Mouse (Mus musculus): ENCODE results near the gene Hsd11b2. TPM values are rescaled to one million over a fixed set of nuclear protein-coding genes. Genes with fewer than 3 reads are reported as not detected.
"Not testable (repeated sequence)": the region's sequence is repeated elsewhere in the genome, so short reads cannot be mapped to it uniquely, and the experiment has no call there.

The Hsd11b2 gene
- total RNA-seq, 2 experiments from 2014 or later: 0.43 to 0.52 TPM

DNA sequence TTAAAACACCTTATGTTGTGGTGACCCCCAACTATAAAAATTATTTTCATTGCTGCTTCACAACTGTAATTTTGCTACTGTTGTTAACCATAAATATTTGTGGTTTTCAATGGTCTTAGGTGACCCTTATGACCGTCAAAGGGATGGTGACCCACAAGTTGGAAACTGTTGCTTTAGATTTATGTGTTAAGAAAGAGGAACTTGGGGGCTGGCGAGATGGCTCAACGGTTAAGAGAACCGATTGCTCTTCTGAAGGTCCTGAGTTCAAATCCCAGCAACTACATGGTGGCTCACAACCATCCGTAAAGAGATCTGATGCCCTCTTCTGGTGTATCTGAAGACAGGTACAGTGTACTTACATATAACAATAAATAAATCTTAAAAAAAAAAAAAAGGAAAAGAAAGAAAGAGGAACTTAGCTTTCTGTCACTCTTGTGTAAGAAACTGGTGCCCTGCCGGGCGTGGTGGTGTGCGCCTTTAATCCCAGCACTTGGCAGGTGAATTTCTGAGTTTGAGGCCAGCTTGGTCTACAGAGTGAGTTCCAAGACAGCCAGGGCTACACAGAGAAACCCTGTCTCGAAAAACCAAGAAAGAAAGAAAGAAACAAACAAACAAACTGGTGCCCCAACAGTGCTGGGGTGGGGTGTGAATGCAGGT, 46.1 kb downstream of the Hsd11b2 start:
- DNase-seq: not testable (repeated sequence)

DNA sequence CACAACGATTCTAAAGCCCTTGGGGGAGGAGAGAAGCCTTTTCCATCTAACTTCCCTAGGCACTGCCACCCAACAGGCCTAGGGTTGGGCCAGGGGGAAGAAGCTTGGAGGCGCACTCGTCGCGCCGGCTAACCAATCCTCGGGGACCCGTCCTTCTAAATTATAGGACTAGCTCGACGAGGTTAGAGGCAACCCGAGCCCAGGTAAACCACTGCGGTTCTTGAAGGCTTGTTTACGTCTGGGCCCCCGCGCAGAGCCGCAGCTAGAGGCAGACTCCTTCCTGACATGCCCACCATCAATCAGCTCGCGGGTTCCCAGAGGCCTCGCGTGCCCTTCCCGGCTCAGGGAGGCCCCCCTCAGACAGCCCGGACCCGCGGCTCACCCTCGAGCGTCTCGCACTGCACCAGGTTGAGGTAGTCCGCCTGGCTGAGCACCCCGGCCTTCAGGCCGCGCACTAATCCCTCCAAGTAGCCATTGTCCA, 46.9 kb downstream of the Hsd11b2 start:
- no peak for DNase-seq

DNA sequence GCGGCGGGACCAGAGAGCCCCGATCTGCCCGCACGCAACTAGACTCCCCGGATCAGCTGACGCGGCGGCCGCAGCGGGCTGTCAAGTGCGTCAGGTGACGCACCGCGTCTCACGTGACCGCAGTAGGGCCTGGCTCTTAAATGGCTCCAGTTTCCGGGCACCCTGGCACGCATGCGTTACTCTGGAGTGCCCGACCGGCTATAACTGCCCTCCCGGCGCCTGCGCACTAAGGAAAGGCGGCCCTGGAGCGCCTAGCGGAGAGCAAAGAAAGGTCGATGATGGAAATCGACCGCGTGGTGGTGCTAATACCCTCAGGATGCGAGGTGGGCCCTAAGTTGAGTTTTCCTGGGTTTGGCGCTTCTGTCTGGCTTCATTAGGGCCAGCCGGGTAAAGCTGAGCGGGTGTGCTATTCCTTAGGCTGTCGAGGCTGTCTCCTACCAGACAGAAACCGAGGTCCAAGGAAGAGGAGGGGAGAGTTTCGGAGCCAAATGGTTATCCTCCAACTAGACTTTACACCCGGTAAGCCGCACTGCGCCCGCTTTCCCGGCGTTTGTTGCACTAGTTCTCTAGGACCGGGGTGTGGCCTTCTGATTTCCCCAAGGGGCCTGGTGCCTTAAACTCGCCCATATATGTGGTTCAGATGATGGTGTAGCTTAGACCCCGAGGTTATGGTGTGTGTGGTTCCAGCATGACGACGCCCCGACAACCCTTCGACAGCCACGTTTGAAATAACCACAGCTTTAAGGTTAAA, 47.6 kb downstream of the Hsd11b2 start, which contains the start of gene Atp6v0d1:
Gene Atp6v0d1 (minus strand): TSS at position 96 of the 751 bp plus-strand sequence.
- peak; percentile 99 for DNase-seq

DNA sequence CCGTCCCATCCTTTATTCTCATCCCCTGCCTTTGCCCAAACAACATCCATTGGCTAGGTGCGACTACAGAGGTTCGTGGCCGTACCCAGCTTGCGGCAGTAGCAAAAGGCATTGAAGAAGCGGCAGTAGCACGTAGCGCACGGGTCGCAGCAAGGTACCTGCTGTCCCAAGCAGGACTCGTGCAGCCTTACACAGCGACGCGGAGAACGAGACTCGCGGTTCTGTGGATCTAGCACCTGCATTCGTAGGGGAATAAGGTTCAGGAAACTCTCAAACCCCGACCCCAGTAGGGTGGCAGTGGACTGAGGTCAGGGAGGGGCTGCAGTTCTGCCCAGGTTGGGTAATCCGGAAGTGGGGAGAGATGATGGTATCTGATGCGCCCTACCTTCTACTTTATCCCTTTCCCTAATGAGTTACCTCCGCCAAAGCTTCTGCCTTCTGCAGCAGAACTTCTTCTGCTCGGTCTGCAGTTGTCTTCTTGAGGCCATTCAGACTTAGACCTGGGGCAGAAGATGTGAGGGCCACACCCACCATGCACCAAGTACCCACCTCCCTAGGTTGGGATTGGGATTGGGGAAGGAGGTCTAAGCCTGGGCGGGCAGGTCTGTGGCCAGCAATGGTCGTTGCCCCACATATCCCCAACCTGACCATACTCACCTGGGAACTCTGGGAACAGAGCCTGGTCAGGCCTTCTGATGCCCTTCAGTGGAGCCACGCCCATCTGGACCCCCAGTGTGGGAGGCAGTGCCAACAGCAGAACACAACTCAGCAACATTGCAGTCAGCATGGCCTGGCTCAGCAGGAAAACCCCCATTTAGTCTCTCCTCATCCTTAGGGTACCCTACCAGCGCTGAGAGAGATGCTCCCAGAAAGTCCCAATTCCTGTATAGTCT, 48.4 kb downstream of the Hsd11b2 start:
- peak; percentile 20 for DNase-seq

DNA sequence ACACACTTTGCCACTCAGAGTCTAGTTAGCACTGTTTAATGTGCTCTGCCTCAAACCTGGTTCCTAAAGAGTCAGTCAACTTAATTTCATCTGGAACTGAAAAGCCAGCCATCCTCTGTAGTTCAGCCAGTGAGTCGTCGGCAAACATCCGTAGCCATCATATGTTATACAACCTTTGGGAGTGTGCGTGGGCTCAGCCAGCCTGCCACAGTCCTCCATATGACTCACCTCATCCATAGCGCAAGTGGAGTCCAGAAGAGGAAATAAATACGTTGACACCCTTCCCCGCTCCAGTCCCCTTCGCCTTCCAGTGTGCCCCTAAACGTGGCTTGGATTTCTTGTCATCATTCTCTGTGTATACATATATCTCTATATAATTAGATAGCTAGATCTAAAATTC, 53.3 kb downstream of the Hsd11b2 start:
- no peak for DNase-seq

DNA sequence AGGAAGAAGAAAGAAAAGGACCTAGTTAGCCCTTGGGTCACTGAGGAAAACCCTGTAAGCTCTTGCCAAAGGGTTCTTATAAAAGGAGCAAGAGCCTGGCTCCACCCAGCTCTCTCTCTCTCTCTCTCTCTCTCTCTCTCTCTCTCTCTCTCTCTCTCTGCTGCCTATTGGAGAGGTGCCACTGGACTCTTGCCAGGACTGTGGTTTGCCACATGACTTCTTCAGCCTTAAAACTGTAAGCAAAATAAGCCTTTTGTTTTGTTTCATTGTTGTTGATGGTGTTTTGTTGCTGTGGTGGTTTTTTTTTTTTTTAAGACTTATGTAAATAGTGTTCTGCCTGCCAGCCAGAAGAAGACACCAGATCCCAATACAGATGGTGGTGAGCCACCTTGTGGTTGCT, 54.9 kb downstream of the Hsd11b2 start:
- peak; percentile 71 for DNase-seq

Other genes with a start within 250 kb of the Hsd11b2 start
- 1 to 10 TPM in 1 of 2 experiments, under 1 TPM in 1; 0.81 to 1.5 TPM for gene Hsf4, start 249.0 kb upstream of the Hsd11b2 start, total RNA-seq (2021)
- 10 to 100 TPM in 1 of 2 experiments, 1 to 10 TPM in 1; 9.9 to 11.0 TPM for gene Nol3, start 242.6 kb upstream of the Hsd11b2 start, total RNA-seq (2021)
- gene 4931428F04Rik, start 228.9 kb upstream of the Hsd11b2 start, total RNA-seq (2021): 1 to 10 TPM; 6.0 to 7.5 TPM
- 10 to 100 TPM; 11.2 to 15.6 TPM for gene Exoc3l, start 222.7 kb upstream of the Hsd11b2 start, total RNA-seq (2021)
- gene E2f4, start 221.1 kb upstream of the Hsd11b2 start, total RNA-seq (2021): 10 to 100 TPM; 29.5 to 32.4 TPM
- 1 to 10 TPM; 1.5 to 2.1 TPM for gene Elmo3, start 213.2 kb upstream of the Hsd11b2 start, total RNA-seq (2021)
- gene Lrrc29, start 192.5 kb upstream of the Hsd11b2 start, total RNA-seq (2021): 1 to 10 TPM; 2.5 to 2.7 TPM
- gene Tmem208, start 192.4 kb upstream of the Hsd11b2 start, total RNA-seq (2021): 10 to 100 TPM; 29.8 to 32.3 TPM
- gene Fhod1, start 170.8 kb upstream of the Hsd11b2 start, total RNA-seq (2021): 10 to 100 TPM in 1 of 2 experiments, 1 to 10 TPM in 1; 9.0 to 10.4 TPM
- 1 to 10 TPM; 3.3 to 3.5 TPM for gene Slc9a5, start 169.9 kb upstream of the Hsd11b2 start, total RNA-seq (2021)
- gene Plekhg4, start 145.5 kb upstream of the Hsd11b2 start, total RNA-seq (2021): under 1 TPM in 1 of 2 experiments, not detected in 1; 0.17 TPM
- gene Kctd19, start 105.3 kb upstream of the Hsd11b2 start, total RNA-seq (2021): not detected
- under 1 TPM; 0.50 to 0.93 TPM for gene Lrrc36, start 105.2 kb upstream of the Hsd11b2 start, total RNA-seq (2021)
- gene Tppp3, start 47.2 kb upstream of the Hsd11b2 start, total RNA-seq (2021): 10 to 100 TPM; 44.4 to 46.1 TPM
- gene Zdhhc1, start 21.9 kb upstream of the Hsd11b2 start, total RNA-seq (2021): 10 to 100 TPM; 14.6 to 15.9 TPM
- 10 to 100 TPM; 58.2 to 59.5 TPM for gene Atp6v0d1, start 47.3 kb downstream of the Hsd11b2 start, total RNA-seq (2021)
- 10 to 100 TPM; 51.1 to 51.5 TPM for gene Ripor1, start 86.5 kb downstream of the Hsd11b2 start, total RNA-seq (2021)
- 10 to 100 TPM; 59.1 to 63.2 TPM for gene Ctcf, start 117.8 kb downstream of the Hsd11b2 start, total RNA-seq (2021)
- gene Agrp, start 118.6 kb downstream of the Hsd11b2 start, total RNA-seq (2021): not detected
- under 1 TPM; 0.41 TPM for gene Carmil2, start 167.5 kb downstream of the Hsd11b2 start, total RNA-seq (2021)
- 10 to 100 TPM; 23.0 to 25.6 TPM for gene Acd, start 182.3 kb downstream of the Hsd11b2 start, total RNA-seq (2021)
- gene Pard6a, start 182.4 kb downstream of the Hsd11b2 start, total RNA-seq (2021): 1 to 10 TPM; 5.9 to 6.2 TPM
- gene 4933405L10Rik, start 188.9 kb downstream of the Hsd11b2 start, total RNA-seq (2021): not detected
- 1 to 10 TPM; 5.4 to 6.8 TPM for gene Enkd1, start 189.5 kb downstream of the Hsd11b2 start, total RNA-seq (2021)
- 1 to 10 TPM; 4.6 to 4.9 TPM for gene Gfod2, start 239.9 kb downstream of the Hsd11b2 start, total RNA-seq (2021)

All from heart, postnatal 4 days (tissue).